Mouse (Mus musculus) lung, postnatal 10 days (tissue): ENCODE measurements around the gene Ube2q2.
"Not testable (repeated sequence)": the region's sequence is repeated elsewhere in the genome, so short reads cannot be mapped to it uniquely, and the experiment has no call there.

Experiments used
- DNase-seq: peaks from one replicate; pipeline ENCODE4 v3.0.0; 2021

The Ube2q2 gene

GRCm38 (mm10) chr9:55241863-55242685 lies 93.4 kb downstream of the Ube2q2 start:
- no peak for DNase-seq

GRCm38 (mm10) chr9:55243280-55243679 lies 94.6 kb downstream of the Ube2q2 start:
- DNase-seq = no peak

GRCm38 (mm10) chr9:55244079-55244478 lies 95.4 kb downstream of the Ube2q2 start:
- no peak for DNase-seq

GRCm38 (mm10) chr9:55245057-55245750 lies 96.5 kb downstream of the Ube2q2 start:
- DNase-seq = not testable (repeated sequence)

DNA sequence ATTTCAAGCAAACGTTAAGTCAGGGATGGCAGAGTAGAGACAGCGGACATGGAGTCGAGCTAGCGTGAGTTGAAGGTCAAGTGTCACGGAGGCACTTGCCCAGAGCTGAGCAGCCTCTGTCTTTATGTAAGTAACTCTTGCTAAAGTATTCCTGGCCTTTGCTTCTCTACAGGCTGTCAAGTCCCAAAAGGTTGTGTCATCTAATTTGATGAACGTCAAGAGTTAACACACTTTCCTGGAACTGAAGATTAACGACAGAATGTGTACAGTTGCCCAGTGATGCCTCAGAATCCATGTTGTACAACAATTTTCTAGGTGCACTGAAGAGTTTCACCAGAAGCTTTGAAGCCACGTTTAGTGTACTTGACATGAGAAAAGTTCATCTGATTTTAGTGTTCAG lies 97.8 kb downstream of the Ube2q2 start:
- DNase-seq = no peak

GRCm38 (mm10) chr9:55246918-55247317 lies 98.3 kb downstream of the Ube2q2 start:
- DNase-seq = no peak

DNA sequence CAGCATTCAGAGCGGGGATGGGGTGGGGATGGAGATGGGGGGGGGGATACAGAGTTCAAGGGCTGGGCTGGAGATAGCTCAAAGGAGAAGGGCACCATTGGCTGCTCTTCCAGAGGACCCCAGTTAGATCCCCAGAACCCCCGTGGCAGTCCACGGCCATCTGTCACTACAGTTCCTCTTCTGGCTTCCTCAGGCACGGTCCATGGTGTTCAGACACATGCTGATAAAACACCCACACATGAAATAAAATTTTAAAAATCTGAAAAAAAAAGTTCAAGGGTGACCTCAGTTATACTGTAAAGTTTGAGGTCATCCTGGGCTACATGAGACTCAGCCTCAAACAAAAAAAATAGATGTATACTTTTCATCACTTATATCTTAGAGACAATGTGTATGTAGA lies 99.8 kb downstream of the Ube2q2 start:
- DNase-seq = no peak

- DNase-seq = no peak
Measured at GRCm38 (mm10) chr9:55250595-55251247, 102.1 kb downstream of the Ube2q2 start.

GRCm38 (mm10) chr9:55252097-55252496 lies 103.4 kb downstream of the Ube2q2 start:
- peak; percentile 19 for DNase-seq

DNA sequence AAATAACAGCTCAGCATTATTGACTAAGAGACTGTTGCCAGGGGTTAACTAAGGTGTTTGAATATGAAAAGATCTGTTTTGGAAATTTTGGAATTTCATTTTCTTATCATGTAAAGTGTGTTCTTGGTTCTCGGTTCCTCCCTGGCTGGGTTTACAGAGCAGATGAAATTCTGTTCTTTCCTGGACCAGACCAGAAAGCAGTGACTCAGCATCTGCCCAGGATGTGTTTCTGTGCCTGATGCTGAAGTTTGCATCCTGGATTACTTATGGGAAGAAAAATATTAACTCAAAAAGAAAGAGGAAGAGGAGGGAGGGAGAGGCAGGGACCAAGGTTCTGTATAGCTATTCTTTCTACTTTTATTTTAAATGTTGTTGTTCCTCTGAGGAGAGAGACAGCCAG lies 105.2 kb downstream of the Ube2q2 start:
- no peak for DNase-seq

DNA sequence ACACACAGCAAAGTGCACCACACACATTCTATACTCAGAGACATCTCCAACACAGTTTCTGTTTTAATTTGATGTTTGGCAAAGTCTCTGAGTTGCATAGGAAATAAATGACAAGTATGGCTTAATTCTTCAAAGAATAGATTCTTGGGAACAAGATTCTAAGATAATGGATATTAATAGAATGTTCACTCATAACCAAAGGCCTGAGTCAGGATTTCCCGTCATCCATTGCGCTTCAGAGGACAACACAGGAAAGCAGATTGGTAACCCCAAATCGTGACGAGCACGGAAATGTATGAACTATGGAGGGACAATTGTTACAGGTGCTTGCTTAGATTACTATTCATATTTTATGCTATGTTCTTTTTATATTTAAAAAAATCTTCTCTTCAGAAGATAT lies 106.4 kb downstream of the Ube2q2 start:
- DNase-seq = no peak

DNA sequence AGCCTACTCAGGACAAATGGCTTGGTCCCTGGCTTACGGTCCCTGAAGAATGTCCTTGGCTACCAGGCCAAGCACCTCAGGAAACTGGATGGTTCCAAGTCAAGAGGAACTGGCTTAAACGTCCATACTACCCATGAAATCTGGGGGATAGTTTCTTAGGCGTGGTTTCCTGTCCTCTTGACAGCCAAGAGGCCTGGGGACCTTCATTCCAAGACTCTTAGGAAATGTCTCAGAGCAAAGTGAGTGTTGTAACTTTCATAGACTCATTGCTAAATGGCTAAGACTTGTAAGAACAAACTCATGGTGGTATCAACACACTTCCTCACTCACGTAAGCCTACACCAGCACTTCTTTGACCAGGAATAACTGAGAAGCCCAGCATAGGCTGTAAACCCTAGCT lies 107.0 kb downstream of the Ube2q2 start:
- peak; percentile 13 for DNase-seq

DNA sequence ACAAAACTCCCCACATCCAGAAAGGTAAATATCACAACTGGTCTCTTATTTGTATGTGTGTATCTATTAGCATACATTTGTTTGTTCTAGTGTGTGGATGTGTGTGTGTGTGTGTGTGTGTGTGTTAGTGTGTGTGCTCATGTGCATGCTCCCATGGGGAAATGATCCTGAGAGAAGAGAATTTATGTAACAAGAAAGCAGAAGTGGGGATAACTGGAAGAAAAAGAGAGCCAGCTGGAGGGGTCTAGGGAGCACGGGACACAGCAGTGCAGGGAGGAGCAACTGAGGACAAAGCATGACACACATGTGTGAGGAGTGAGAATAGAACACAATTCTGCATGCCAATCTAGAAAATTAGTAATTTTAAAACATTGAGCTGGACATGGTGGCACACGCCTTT lies 108.5 kb downstream of the Ube2q2 start:
- no peak for DNase-seq
